Mouse (Mus musculus) cerebellum, adult (tissue): ENCODE results near the gene Rassf3.
A peak's percentile ranks its signal among the peaks of the same experiment; 100 is the strongest.

ENCODE experiments used
- ATAC-seq: cut with Nextera tagmentation; 2 replicates; pipeline ENCODE4 v1.9.2; 2017; ENCODE audit warnings: mild to moderate bottlenecking, moderate library complexity, mixed read lengths; ENCODE audit not compliant: insufficient number of reproducible peaks, low FRiP score, low TSS enrichment

The Rassf3 gene

GRCm38 (mm10) chr10:121492608-121493315 is 16.6 kb upstream of the Rassf3 start:
- ATAC-seq = no peak

- ATAC-seq = no peak
Measured at GRCm38 (mm10) chr10:121489941-121490340, 13.8 kb upstream of the Rassf3 start.

- no peak for ATAC-seq
Measured at GRCm38 (mm10) chr10:121488623-121489299, 12.6 kb upstream of the Rassf3 start.

- ATAC-seq = no peak
Measured at GRCm38 (mm10) chr10:121487716-121488115, 11.6 kb upstream of the Rassf3 start.

GRCm38 (mm10) chr10:121486350-121486749 is 10.2 kb upstream of the Rassf3 start:
- no peak for ATAC-seq

- ATAC-seq = no peak
Measured at GRCm38 (mm10) chr10:121483364-121483763, 7.2 kb upstream of the Rassf3 start.

- ATAC-seq = no peak
Measured at GRCm38 (mm10) chr10:121481141-121481540, 5.0 kb upstream of the Rassf3 start.

GRCm38 (mm10) chr10:121479987-121480386 is 3.8 kb upstream of the Rassf3 start:
- ATAC-seq = no peak

- no peak for ATAC-seq
Measured at GRCm38 (mm10) chr10:121477433-121477832, 1.3 kb upstream of the Rassf3 start.

GRCm38 (mm10) chr10:121476968-121477337 is 806 bp upstream of the Rassf3 start:
- no peak for ATAC-seq

- peak; percentile 13; the same call in 1 of the 2 replicates for ATAC-seq
Measured at GRCm38 (mm10) chr10:121475672-121476146, 438 bp downstream of the Rassf3 start.

GRCm38 (mm10) chr10:121475101-121475671 is 961 bp downstream of the Rassf3 start:
- 0 out of 2 replicates have a peak, but pooled peaks have one; percentile 10 for ATAC-seq

GRCm38 (mm10) chr10:121474288-121474687 is 1.9 kb downstream of the Rassf3 start:
- ATAC-seq = no peak

- no peak for ATAC-seq
Measured at GRCm38 (mm10) chr10:121473723-121474215, 2.4 kb downstream of the Rassf3 start.

- no peak for ATAC-seq
Measured at GRCm38 (mm10) chr10:121472593-121473217, 3.4 kb downstream of the Rassf3 start.

- no peak for ATAC-seq
Measured at GRCm38 (mm10) chr10:121471570-121472197, 4.5 kb downstream of the Rassf3 start.

GRCm38 (mm10) chr10:121469625-121470024 is 6.5 kb downstream of the Rassf3 start:
- no peak for ATAC-seq

GRCm38 (mm10) chr10:121468985-121469384 is 7.2 kb downstream of the Rassf3 start:
- no peak for ATAC-seq

GRCm38 (mm10) chr10:121468261-121468660 is 7.9 kb downstream of the Rassf3 start:
- ATAC-seq = no peak

- no peak for ATAC-seq
Measured at GRCm38 (mm10) chr10:121467792-121468191, 8.4 kb downstream of the Rassf3 start.
